Mouse (Mus musculus) cerebellum, adult 9-10 months (tissue): Measurements from ENCODE around the gene Chrne.
A peak's percentile ranks its signal among the peaks of the same experiment; 100 is the strongest.

Experiments
- DNase-seq: peaks from one replicate; pipeline ENCODE4 v3.0.0; 2022

The Chrne gene

DNA sequence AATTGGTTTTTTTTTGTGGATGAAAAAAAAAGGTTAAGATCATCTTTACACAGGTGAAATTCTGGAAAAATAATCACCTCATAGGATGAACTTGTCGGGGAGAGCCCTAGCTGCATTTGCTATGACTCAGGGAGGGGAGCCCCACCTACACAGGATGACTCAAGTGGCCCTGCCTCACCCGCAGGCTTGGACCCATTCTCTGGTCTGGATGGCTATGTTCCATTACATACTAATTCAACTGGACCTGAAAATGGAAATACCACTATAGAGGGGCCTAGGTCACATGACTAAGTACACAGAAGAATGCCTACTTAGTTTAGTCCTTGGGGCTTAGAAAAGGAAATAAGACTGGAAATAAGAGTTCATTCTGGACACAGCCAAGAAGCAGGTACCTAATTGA, 32.4 kb upstream of the Chrne start:
- peak; percentile 47 for DNase-seq

DNA sequence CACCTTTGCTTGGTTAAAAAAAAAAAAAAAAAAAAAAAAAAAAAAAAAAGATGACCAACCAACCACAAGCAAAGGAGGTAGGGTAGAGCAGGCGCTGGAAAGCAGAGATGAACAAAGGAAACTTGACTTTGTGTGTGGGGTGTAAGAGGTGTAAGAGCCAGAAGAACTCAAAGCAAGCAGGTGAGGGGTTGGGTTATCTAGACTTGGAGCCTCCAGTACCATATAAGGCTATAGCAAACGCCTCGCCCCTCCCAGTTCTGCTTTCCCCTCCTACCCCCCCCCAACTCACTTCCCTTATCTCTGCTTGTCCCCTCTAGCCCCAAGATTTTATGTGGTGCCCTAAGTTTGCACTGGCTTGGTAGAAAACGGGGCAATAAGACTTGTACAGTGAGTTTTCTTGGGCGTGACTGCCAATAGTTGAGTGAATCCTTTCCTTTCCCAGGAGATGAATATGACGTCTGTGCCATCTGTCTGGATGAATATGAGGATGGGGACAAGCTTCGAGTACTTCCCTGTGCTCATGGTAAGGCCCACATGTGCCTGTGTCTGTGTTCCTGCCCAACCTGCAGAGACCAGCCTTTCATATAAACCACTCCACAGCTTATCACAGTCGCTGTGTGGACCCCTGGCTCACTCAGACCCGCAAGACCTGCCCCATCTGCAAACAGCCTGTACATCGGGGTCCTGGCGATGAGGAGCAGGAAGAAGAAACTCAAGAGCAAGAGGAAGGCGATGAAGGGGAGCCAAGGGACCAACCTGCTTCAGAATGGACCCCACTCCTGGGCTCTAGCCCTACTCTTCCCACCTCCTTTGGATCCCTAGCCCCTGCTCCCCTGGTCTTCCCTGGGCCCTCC, 31.5 kb upstream of the Chrne start:
- peak; percentile 36 for DNase-seq

DNA sequence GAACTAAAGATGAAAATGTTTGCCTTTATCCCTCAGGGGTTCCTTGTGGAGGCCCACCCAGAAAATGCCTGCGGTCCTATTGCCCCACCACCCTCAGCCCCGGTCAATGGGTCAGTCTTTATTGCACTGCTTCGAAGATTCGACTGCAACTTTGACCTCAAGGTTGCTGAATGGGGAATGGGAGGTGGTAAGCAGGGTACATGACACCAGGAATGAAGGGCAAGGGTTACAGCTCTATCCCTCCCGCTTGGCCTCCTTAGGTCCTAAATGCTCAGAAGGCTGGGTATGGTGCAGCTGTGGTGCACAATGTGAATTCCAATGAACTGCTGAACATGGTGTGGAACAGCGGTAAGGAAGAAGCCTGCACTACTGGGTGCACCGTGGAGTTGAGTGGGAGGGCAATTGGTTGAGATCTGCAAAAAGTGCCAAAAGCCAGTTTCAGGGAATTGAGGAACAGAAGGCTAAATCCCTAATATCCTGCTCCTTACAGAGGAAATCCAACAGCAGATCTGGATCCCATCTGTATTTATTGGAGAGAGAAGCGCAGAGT, 30.2 kb upstream of the Chrne start:
- DNase-seq: no peak

DNA sequence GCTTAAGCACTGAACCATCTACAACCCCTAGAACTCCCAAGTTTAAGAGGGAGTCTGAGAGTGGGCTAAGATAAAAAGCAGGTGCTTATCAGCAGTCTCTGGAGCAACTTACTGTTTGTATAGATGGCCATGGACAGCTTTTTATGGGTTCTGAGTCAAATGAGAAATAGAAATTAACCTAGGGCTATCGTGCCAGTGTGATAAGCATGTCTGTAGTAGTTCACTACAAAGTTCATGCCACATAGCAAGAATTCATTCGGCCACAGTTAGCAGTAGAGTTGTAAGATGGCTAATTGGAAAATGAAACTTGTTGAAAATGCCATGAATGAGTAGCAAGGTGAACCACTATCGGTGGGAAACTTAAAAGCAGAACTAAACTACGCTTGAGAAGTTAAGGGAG, 29.5 kb upstream of the Chrne start:
- DNase-seq: peak; percentile 48

DNA sequence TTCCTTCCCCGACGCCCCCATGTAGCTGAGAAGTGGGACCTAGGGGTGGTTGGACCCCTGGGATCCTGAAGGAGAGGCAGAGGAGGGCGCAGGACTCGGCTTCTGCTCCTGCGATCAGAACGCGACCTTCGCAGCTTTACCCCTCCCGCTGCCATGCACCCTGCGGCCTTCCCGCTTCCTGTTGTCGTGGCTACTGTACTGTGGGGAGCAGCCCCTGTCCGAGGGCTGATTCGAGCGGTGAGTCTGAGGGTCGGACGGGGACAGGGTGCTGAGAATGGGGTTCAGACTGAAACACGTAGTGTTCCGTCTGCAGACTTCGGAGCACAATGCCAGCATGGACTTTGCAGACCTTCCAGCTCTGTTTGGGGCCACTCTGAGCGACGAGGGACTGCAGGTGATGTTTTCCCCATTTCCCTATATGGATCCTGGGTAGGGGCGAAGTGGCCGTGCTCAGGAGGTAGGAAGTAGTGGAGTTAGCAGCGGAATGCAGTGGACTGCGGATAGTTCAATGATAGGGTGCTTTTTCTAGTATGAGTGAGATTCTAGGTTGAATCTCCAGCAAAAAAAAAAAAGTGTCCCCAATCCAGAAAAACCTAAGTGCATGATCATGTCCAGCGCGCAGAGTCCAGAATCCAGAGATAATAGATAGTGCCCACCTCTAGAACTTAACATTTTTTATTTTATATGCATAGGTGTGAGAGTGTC, 28.9 kb upstream of the Chrne start:
- DNase-seq: peak; percentile 59

DNA sequence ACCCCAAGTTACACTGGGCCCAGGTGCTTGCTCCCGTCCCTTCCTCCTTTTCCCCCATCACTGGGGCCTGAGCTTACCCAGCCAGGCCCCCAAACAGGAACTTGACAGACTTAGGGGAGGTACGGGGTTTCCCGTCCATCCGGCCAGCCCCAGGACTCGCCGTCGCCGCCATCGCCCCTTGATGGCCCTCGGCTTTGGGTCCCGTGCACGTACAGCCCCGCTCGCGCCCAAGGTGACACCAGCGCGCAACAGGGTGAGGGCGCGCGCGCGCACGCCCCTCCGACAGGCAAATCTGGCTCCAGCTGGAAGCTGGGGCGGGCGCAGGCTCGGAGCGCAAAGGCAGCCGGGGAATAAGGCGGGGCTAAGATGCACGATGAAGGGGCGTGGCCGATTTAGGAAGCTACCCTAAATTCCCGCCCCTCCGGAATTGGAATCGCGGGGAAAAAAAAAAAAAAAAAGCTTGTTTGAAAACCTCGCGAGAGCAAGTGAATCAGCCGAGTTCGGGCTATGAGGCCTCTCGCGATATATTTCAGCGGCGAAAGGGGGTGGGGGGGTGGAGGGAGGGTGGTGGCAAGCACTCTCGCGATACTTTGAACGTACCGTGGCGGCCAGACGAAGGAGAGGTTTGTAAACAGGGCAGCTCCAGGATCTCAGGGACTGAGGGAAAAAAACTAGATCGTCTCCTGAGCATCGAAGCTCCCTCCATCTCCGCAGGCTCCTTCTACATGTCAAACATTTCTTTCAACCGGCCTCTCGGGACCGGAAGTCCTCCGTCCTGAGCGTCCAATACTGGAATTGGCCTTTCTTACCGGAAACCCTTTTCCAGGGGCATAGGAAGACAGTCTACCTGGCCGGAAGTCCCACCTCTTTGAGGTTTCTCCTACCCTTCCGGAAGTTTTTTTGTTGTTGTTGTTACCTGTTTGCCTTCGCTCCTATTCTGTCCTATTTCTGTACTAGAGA, 28.0 kb upstream of the Chrne start, which contains the start of the genes Rnf167 and Slc25a11:
TSS of gene Rnf167 (plus strand) at position 545 of the 960 bp plus-strand sequence.
TSS of gene Slc25a11 (minus strand) at position 789 of the 960 bp plus-strand sequence.
- DNase-seq: peak; percentile 98

DNA sequence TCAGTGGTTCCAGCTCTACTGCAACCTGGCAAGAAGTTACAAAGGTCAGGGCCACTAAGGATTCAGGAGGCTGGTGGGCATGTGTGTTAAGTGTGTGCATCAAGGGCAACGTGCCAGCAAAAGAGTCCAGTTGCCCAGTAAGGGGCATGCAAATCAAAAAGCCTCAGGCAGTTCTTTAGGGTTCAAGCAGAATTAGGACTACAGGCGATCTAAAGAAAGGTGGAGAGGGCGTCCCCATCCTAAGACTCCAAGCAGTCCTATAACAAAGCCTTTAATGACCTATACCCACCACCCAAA, 27.2 kb upstream of the Chrne start:
- DNase-seq: peak; percentile 74

DNA sequence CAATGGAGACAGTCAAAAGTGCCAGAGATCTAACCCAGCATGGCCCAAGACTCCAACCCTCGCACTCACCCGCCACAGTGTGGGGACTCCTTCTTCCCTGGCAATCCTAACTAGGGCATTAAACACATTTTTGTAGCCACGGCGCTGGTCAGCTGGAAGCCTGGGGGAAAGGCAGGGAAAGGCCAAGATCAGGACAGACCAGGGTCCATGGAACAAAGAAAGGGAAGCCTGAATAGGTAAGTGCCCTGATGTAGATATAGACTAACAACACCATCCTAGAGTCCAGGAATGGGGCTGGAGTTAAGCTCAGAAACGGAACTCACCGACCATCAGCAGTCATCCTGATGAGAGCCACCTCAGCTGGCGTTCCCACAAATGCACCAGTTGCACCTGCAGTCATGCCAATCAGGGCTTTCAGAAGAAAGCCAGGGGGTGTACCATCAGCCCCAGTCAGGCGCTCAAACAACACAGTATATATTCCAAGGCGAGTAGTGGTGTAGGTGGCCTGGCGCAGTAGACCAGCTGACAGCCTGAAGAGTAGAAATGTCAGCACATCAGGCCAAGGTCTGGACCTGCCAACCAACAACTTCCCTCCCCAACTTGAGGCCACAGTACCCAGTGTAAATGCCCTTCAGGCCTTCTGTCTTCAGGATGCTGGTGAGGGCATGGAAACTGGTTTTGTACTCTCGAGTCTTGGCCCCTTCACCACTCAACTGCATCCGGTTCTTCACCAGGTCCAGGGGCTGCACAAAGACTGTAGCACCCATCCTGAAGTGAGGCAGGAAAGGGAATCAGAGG, 26.6 kb upstream of the Chrne start:
- peak; percentile 56 for DNase-seq

DNA sequence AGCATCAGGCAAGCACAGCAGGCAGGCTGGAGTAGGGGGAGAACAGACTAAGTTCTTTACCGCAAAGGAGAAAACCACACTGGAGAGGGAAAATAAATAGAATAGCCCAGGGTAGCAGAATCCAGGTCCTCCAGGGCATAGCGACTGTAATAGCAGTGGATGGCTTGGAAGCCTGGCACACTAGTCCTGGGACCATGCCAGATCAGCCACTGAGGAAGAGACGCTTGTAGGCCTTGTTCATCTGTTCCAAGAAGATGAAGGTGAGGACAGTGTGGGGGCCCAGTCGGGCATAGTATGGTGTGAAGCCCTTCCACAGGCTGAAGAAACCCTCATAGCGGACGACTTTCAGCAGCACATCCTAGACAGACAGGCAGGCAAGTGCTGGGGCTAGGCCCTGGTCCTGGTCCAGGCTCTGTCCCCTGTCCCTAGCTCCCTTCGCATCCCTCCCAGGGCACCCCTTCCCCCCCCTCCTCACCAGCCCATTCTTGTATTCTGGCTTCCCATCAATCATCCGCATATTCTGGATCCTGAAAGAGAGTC, 25.6 kb upstream of the Chrne start:
- DNase-seq: peak; percentile 54

DNA sequence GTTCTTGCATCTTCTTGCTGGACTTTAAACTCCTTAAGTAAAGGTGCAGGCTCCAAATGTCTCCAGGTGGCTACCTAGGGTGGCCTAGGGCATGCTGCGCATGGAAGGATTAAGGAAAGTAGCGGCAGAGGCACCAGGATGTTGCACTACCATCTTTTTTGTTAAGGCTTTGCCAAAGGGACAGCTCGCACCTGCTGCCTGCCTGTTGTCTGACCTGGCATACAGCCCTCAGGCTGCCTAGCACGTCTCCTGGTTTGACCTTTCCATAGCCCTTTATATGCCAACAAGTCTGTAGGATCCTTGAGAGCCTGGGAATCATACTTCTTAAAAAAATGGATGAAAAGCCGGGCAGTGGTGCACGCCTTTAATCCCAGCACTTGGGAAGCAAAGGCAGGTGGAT, 24.0 kb upstream of the Chrne start:
- peak; percentile 31 for DNase-seq

DNA sequence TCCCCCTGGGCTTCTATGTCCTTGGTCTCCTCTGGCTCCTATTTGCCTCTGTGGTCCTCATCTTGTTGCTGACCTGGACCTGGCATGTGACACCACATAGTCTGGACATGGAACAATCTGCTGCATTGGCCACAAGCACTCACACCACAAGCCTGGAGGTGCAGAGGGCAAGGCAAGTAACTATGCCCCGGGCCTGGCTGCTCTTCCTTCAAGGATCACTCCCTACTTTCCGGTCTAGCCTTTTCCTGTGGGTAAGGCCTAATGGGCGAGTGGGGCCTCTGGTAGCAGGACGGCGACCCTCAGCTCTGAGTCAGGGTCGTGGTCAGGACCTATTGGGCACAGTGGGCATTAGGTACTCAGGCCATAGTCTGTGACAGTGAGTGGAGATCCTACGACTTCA, 22.2 kb upstream of the Chrne start:
- DNase-seq: no peak

DNA sequence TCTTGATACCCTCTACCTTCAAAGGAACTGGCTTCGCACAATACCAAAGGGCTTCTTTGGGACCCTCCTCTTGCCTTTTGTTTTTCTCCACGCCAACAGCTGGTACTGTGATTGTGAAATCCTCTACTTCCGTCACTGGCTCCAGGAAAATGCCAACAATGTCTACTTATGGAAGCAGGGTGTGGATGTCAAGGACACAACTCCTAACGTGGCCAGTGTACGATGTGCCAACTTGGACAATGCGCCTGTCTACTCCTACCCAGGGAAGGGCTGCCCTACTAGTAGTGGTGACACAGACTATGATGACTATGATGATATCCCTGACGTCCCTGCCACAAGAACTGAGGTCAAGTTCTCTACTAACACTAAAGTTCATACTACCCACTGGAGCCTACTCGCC, 21.0 kb upstream of the Chrne start:
- DNase-seq: no peak

DNA sequence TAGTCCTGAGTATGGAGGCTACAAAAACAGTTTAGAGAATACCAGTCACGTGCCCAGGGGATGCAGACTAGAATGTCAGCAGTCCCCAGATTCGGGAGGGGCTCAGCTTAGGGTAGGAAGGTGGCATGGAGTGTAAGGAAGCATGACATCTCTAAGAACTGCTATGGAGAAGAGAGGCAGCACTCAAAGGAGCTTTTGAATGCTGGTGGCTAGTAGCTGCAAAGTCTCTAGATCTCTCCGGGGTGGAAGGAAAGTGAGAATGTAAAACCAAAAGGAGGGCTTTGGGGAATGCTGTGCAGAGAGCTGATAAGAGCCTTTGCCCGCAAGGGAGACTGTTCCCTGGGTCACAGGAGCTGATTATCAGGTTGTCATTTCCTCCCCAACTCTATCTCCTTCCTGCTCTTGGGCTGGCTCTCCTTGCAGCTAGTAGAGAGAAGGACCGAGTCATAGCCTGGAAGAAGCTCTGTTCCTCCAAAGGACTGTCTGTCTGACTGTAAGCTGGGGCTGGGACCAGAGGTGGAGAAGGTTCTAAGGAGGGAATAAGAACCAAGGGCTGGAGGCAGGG, 19.8 kb upstream of the Chrne start, which contains the start of gene Gp1ba:
TSS of gene Gp1ba (plus strand) at position 409 of the 565 bp plus-strand sequence.
- DNase-seq: no peak

DNA sequence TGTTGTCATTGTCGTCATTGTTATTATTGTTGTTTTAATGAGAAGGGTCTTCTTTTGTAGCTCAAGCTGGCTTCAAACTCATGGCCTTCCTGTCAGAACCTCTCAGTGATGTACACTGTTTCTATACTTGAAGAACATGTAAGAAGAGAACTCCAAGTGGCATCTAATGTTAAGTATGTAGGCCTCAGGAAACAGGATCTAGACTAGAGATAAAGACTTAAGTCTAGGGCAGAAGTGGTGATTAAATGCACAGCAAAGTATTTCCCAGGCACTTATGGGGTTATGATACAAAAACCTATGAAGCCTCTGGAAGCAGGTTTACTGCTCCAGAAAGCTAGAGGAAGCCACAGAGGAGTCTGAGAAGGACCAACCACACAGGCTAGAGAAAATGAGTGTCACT, 19.3 kb upstream of the Chrne start:
- no peak for DNase-seq

DNA sequence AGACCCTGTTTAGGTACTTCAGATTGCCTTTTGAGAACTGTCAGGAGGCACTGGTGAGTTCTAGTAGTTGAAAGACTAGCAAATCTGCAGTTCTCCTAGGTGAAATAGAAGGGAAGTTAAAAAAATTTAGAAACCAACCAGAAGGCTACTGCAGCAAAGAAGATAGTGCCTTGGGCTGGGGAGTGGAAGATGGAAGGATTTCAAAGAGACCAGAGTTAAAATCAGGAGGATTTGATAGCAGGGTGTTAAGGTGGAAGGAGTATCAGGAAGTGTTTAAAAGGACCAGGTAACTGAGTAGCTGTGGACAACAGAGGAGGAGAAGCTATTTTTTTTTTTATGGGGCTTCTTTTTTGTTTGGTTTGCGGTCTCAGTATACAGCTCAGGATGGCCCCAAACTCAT, 18.7 kb upstream of the Chrne start:
- DNase-seq: no peak

DNA sequence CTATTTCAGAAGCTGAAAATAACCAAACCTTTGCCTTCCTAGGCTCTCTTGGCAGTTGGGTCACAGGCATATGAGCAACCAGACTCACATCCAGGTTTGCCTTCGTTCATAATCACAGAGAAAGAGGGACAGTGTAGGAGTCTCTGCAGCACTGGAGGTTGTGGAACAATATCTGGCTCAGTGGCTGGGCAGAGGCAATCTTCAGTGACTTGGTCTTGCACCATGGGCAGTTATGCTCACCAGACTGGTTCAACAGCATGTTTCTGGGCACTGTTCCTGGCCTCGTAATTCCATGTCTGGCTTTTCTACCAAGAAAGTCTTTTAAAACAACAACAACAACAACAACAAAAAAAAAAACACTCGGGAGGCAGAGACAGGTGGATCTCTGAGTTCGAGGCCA, 16.6 kb upstream of the Chrne start:
- no peak for DNase-seq

DNA sequence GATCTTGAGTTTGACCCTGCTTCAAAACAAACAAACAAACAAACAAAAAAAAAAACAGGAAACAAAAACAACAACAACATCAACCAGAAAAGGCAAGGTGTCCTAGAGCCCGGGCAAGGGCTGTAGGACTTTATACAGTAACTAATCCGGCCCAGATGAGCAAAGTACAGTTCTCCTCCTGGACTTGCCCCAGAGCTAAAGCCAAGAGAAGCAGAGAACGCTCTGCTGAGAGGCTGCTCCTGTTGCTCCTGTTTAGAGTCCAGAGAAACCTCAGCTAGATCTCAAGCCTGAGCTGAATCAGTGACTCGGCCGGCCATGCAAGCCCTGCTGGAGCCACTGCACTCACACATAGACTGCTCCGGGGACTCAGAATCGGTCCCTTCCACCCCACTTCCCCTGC, 11.1 kb upstream of the Chrne start:
- no peak for DNase-seq

DNA sequence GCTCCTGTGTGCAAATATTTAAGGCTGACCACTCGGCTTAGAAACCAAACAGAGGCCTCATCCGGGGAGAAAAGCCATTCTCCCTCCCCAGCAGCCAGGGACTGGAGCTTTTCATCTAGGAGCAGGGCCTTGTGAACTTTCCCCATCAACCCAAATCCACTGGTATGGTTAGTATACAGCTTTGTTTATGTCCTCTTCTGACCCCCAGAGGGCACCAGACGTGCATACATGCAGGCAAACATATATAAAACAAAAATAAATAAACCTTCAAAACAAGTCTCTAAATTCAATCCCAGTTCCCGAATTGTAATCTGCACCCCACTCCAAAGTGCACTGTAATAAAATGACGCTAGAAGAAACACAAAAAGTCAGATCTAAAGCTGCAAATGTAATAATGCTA, 10.5 kb upstream of the Chrne start:
- no peak for DNase-seq

DNA sequence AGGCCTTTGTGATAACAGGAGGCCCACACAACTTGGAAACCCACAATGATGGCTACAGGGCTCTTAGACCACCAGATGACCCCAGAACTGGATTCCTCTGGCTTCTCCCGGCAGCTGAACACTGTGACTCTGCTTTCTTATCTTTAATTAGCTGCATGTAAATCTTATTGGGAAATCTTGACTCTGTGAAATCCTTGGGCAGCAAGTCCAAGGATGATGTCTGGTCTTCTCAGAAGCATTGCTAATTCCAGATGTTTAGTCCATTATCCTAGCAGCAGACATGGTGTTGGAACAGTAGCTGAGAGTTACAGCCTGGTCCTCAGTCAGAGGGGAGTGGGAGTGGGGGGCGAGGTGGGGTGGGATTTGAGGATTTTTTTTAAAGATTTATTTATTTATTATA, 9.4 kb upstream of the Chrne start:
- DNase-seq: no peak

DNA sequence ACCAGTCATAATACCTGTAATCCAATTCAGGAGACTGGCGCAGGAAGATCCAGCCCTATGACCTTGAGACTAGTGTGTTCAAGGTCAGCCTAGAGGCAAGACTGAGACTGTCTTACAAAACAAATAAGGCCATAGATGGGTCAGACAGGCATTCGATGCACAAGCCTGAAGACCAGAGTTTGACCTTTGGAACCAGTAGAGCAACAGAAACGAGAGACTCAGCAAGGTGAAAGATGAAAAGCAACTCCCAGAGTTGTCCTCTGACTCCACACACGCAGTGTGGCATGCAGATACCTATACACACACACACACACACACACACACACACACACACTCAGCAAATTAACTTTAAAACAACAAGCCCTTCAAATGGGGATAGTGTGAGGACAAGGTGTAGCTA, 7.9 kb upstream of the Chrne start:
- DNase-seq: no peak

DNA sequence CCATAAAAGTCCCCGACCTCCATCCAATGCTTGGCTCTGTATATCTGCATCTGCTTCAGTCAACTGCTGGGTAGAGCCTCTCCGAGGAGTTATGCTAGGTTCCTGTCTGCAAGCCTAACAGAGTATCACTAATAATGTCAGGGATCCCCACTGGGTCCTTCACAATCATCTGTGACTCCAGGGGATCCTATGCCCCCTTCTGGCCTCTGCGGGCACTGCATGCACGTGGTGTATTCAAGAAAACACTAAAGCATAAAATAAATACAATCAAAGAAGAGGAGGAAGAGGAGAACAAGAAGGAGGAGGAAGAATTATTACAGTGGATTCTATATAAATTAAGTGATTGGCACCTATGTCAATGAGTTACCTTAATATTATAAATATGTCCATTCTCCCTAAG, 6.5 kb upstream of the Chrne start:
- no peak for DNase-seq
